Comparison of ENCODE assay signal across 18 mouse cellular contexts in genomic region chr4:53245553-53245952, GRCm38 (mm10).
DNase-seq lines count a peak whose midpoint lies in the region; ATAC-seq lines count a peak whose summit lies in the region.
"Had no signal": no experiment of that assay in that cellular context is flagged by ENCODE, and none has a peak within 500 bp of the region (broad histone marks: within the 10 kb centered on the region; RNA-seq: fewer than 3 reads in every experiment).

No protein-coding gene starts in this region.

- no peaks in the 10 kb centered on the region for H3K36me3 ChIP-seq in heart, embryonic 15.5 days
- H3K36me3 ChIP-seq in heart, embryonic 10.5 days: no peaks in the 10 kb centered on the region
- no peaks in the 10 kb centered on the region for H3K36me3 ChIP-seq in liver, embryonic 13.5 days
- H3K36me3 ChIP-seq: hindbrain, embryonic 15.5 days; midbrain, embryonic 12.5 days had no signal

- H3K9me3 ChIP-seq in heart, embryonic 15.5 days (replicated peaks): no peaks in the 10 kb centered on the region
- H3K9me3 ChIP-seq in heart, embryonic 10.5 days: no peaks in the 10 kb centered on the region
- no peaks in the 10 kb centered on the region for H3K9me3 ChIP-seq in liver, embryonic 13.5 days (replicated peaks)
- H3K9me3 ChIP-seq: hindbrain, embryonic 15.5 days; midbrain, embryonic 12.5 days had no signal

- H3K4me1 ChIP-seq in heart, embryonic 15.5 days (replicated peaks): peaks cover 8% of the 10 kb centered on the region; the same call in 1 of the 2 replicates
- no peaks in the 10 kb centered on the region for H3K4me1 ChIP-seq in heart, embryonic 10.5 days
- H3K4me1 ChIP-seq in liver, embryonic 13.5 days (replicated peaks): peaks cover 17% of the 10 kb centered on the region
- H3K4me1 ChIP-seq: hindbrain, embryonic 15.5 days; midbrain, embryonic 12.5 days had no signal

- no peak for DNase-seq in heart, embryonic 10.5 days (ENCODE audit: low spot score)
- DNase-seq in 3T3-L1 (ENCODE audit: low read depth, low spot score): peak; percentile 33
- peak; percentile 62 for DNase-seq in NIH3T3 (ENCODE audit: low read depth)
- no peak for DNase-seq in liver, embryonic 13.5 days
- no peak for DNase-seq in adrenal gland, postnatal 4 days (ENCODE audit: low spot score in 2 of 2)
- no peak for DNase-seq in right cerebral cortex, postnatal 36 days (ENCODE audit: low spot score in 2 of 2)
- no peak for DNase-seq in cerebellum, adult 9-10 months
- DNase-seq: B cell, adult 2 months; cerebellum, postnatal 25 days; gastrocnemius, postnatal 14 days; heart, postnatal 36 days; lung, postnatal 4 days; thymus, adult 18-20 months had no signal

- no peak overlapping the region for H3K9ac ChIP-seq in heart, embryonic 15.5 days
- no peak overlapping the region for H3K9ac ChIP-seq in liver, embryonic 13.5 days
- H3K9ac ChIP-seq: hindbrain, embryonic 15.5 days; midbrain, embryonic 12.5 days had no signal

- H3K27ac ChIP-seq in heart, embryonic 15.5 days: 0 out of 2 replicates have a peak overlapping the region, but pooled peaks have one; percentile 28
- H3K27ac ChIP-seq in heart, embryonic 10.5 days: no peak overlapping the region
- peak overlapping the region; percentile 37 for H3K27ac ChIP-seq in liver, embryonic 13.5 days
- H3K27ac ChIP-seq: hindbrain, embryonic 15.5 days; layer of hippocampus, adult 2 months; midbrain, embryonic 12.5 days had no signal

- no peak overlapping the region for H3K4me2 ChIP-seq in heart, embryonic 15.5 days
- H3K4me2 ChIP-seq in liver, embryonic 13.5 days: peak overlapping the region; percentile 38; the same call in 1 of the 2 replicates
- H3K4me2 ChIP-seq: hindbrain, embryonic 15.5 days; midbrain, embryonic 12.5 days had no signal

- no peak; the same call in 1 of the 2 replicates for ATAC-seq in heart, embryonic 15.5 days (replicated peaks; ENCODE audit: insufficient number of reproducible peaks, insufficient read depth, low FRiP score, low read depth)
- no peak for ATAC-seq in liver, embryonic 13.5 days (ENCODE audit: low read depth)
- ATAC-seq: intestine, postnatal 0 days had no signal

- H3K4me3 ChIP-seq in heart, embryonic 15.5 days: no peak overlapping the region
- H3K4me3 ChIP-seq in heart, embryonic 10.5 days: no peak overlapping the region
- no peak overlapping the region for H3K4me3 ChIP-seq in liver, embryonic 13.5 days (replicated peaks)
- H3K4me3 ChIP-seq: hindbrain, embryonic 15.5 days; layer of hippocampus, adult 2 months; midbrain, embryonic 12.5 days had no signal

- no peaks in the 10 kb centered on the region for H3K27me3 ChIP-seq in heart, embryonic 15.5 days
- H3K27me3 ChIP-seq in heart, embryonic 10.5 days (ENCODE audit: insufficient read depth, poor library complexity, severe bottlenecking): no peaks in the 10 kb centered on the region
- no peaks in the 10 kb centered on the region for H3K27me3 ChIP-seq in liver, embryonic 13.5 days
- H3K27me3 ChIP-seq: hindbrain, embryonic 15.5 days; midbrain, embryonic 12.5 days had no signal

- 76% methylated on average over 4 of the region's 4 CpGs for WGBS in heart, embryonic 15.5 days
- WGBS in heart, embryonic 10.5 days: 85% methylated on average over 4 of the region's 4 CpGs
- 77% methylated on average over 4 of the region's 4 CpGs for WGBS in liver, embryonic 13.5 days (ENCODE audit: insufficient replicate concordance)

Comparison
In these comparisons a context has a peak if more than half of its experiments do, and no peak if none do; other contexts are left out.
1. DNase-seq: peak in 3T3-L1 (single experiment) and NIH3T3 (single experiment); none in heart, embryonic 10.5 days (single experiment), liver, embryonic 13.5 days (single experiment), adrenal gland, postnatal 4 days (0 of 2), right cerebral cortex, postnatal 36 days (0 of 2) and cerebellum, adult 9-10 months (single experiment).